Mouse (Mus musculus) neural tube, embryonic 13.5 days (tissue): ENCODE data around the gene Mon1b. TPM values are rescaled to one million over a fixed set of nuclear protein-coding genes. Genes with fewer than 3 reads are reported as not detected.
A peak's percentile ranks its signal among the peaks of the same experiment; 100 is the strongest.

ENCODE experiments used
- ATAC-seq: fragments of 200-750 bp; cut with Nextera tagmentation; 2 replicates; pipeline ENCODE4 v1.8.0; 2017; ENCODE audit warnings: low read depth, mild to moderate bottlenecking, moderate TSS enrichment, moderate library complexity
- H3K27ac ChIP-seq: fragments of 300-500 bp; sonication (generic); replicated peaks from 2 replicates; pipeline ENCODE4 v1.5.1; 2015; ENCODE audit warnings: moderate library complexity, mild to moderate bottlenecking, inconsistent platforms
- H3K27me3 ChIP-seq: fragments of 300-500 bp; sonication (generic); 2 replicates; pipeline ENCODE4 v1.6.1; 2015; ENCODE audit warnings: mild to moderate bottlenecking, inconsistent platforms
- H3K36me3 ChIP-seq: fragments of 300-500 bp; sonication (generic); 2 replicates; pipeline ENCODE4 v1.6.1; 2015; ENCODE audit warnings: mild to moderate bottlenecking, inconsistent platforms
- H3K4me1 ChIP-seq: fragments of 300-500 bp; sonication (generic); replicated peaks from 2 replicates; pipeline ENCODE4 v1.6.1; 2015; ENCODE audit warnings: inconsistent platforms
- H3K4me2 ChIP-seq: fragments of 300-500 bp; sonication (generic); 2 replicates; pipeline ENCODE4 v1.6.1; 2015; ENCODE audit warnings: inconsistent platforms, mild to moderate bottlenecking, moderate library complexity
- H3K4me3 ChIP-seq: fragments of 300-500 bp; sonication (generic); 2 replicates; pipeline ENCODE4 v1.5.1; 2015; ENCODE audit warnings: mild to moderate bottlenecking, inconsistent platforms
- H3K9ac ChIP-seq: fragments of 300-500 bp; sonication (generic); 2 replicates; pipeline ENCODE4 v1.6.1; 2015; ENCODE audit warnings: moderate library complexity, mild to moderate bottlenecking, inconsistent platforms
- H3K9me3 ChIP-seq: fragments of 300-500 bp; sonication (generic); 2 replicates; pipeline ENCODE4 v1.6.1; 2016; ENCODE audit warnings: inconsistent platforms
- WGBS: fragments of 180-500 bp; shearing (Covaris S2); methylation state at CpG from one replicate; pipeline ENCODE4 v1.1.7; 2015; 5-methylcytosine and 5-hydroxymethylcytosine counted together
- polyA plus RNA-seq: library from polyadenylated mRNA; unstranded; fragments of >200 nt; fragmentation: Nextera tagmentation; extraction: Ambion mirVana; gene quantifications from 2 replicates; pipeline ENCODE4 v1.2.1, GENCODE M21; 2015

Mon1b gene
- polyA plus RNA-seq, 1 experiment from 2014 or later, result 10.9 TPM

- Histone ChIP-seq H3K4me3 (no peak overlapping the region), H3K9ac (no peak overlapping the region), H3K27me3 (no peaks in the 10 kb centered on the region), H3K4me1 (no peaks in the 10 kb centered on the region), H3K27ac (no peak overlapping the region), H3K9me3 (no peaks in the 10 kb centered on the region), H3K36me3 (no peaks in the 10 kb centered on the region), H3K4me2 (no peak overlapping the region)
- ATAC-seq, result no peak
- 93% methylated on average over 5 of the region's 5 CpGs for WGBS
Measured at GRCm38 (mm10) chr8:113656154-113656553, 20.8 kb downstream of the Mon1b start.

GRCm38 (mm10) chr8:113656681-113657298, 21.4 kb downstream of the Mon1b start:
- H3K36me3 ChIP-seq, result no peaks in the 10 kb centered on the region
- H3K4me1 ChIP-seq, result no peaks in the 10 kb centered on the region
- H3K27me3 ChIP-seq, result no peaks in the 10 kb centered on the region
- no peak overlapping the region for H3K9ac ChIP-seq
- no peak overlapping the region for H3K27ac ChIP-seq
- ATAC-seq, result no peak
- WGBS, result 81% methylated on average over 11 of the region's 11 CpGs
- no peaks in the 10 kb centered on the region for H3K9me3 ChIP-seq
- no peak overlapping the region for H3K4me3 ChIP-seq
- H3K4me2 ChIP-seq, result no peak overlapping the region

DNA sequence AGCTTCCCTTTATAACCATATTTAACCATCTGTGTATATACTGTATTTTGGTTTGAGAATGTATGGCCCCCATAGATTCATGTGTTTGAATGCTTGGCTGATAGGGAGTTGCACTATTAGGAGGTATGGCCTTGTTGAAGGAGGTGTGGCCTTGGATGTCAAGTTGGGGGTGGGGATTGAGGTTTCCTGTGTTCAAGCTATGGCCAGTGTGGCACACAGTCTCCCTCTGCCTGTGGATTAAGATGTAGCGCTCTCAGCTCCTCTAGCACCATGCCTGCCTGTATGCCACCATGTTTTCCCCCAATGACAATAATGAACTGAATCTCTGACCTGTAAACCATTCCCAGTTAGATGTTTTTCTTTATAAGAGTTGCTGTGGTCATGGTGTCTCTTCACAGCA, 24.7 kb downstream of the Mon1b start:
- 90% methylated on average over 1 of the region's 1 CpGs for WGBS
- no peak for ATAC-seq
- H3K9ac ChIP-seq, result no peak overlapping the region

DNA sequence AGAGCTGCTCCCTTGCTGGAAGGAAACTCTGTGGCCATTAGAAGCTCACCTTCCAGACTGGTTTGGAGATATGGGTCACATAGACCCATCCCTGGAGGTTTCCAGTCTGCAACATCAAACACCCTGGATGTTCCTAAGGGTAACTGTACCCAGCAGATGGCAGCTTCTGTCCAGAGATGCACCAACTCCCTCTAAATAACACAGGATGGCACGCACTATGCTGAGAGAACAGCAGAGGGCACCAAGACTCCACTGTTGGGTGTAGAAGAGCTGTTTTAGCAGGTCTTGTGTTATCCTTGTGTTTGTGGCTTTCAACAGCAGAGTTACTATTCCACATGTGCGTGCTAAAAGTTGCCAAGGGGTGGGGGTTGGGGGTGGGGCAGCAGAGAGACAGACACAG, 29.2 kb downstream of the Mon1b start:
- no peak overlapping the region for H3K27ac ChIP-seq
- H3K9me3 ChIP-seq, result no peaks in the 10 kb centered on the region
- H3K36me3 ChIP-seq, result no peaks in the 10 kb centered on the region
- no peak overlapping the region for H3K4me2 ChIP-seq
- no peak overlapping the region for H3K9ac ChIP-seq
- 4% methylated on average over 2 of the region's 2 CpGs for WGBS
- no peaks in the 10 kb centered on the region for H3K27me3 ChIP-seq
- no peak overlapping the region for H3K4me3 ChIP-seq
- ATAC-seq, result peak; percentile 92
- H3K4me1 ChIP-seq, result 0 out of 2 replicates have a peak, but pooled peaks cover 7% of the 10 kb centered on the region

More for the DNA sequence above, 24.7 kb downstream of the Mon1b start:
- 0 out of 2 replicates have a peak, but pooled peaks cover 5% of the 10 kb centered on the region for H3K4me1 ChIP-seq
- H3K4me2 ChIP-seq, result no peak overlapping the region
- H3K36me3 ChIP-seq, result no peaks in the 10 kb centered on the region
- no peaks in the 10 kb centered on the region for H3K27me3 ChIP-seq
- H3K27ac ChIP-seq, result no peak overlapping the region
- H3K4me3 ChIP-seq, result no peak overlapping the region
- H3K9me3 ChIP-seq, result no peaks in the 10 kb centered on the region

DNA sequence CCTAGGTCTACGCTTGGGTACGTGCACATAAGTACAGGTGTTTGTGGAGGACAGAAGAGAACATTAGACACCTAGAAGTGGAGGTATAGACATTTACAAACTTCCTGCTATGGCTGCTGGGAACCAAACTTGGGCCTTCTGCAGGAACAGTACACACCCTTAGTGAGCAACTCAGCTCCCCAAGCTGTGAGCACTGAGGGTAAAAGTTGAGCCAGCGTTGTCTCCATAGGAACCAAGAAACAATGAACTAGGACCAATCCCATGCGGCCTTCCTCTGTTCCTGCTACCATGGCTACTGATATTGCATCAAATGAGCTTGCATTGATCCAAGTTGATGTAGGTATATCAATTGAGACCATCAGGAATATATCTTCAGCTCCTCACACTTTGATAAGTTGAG, 29.6 kb downstream of the Mon1b start:
- no peaks in the 10 kb centered on the region for H3K27me3 ChIP-seq
- no peak overlapping the region for H3K9ac ChIP-seq
- no peaks in the 10 kb centered on the region for H3K36me3 ChIP-seq
- H3K9me3 ChIP-seq, result no peaks in the 10 kb centered on the region
- no peak overlapping the region for H3K4me2 ChIP-seq
- H3K27ac ChIP-seq, result no peak overlapping the region
- 0 out of 2 replicates have a peak, but pooled peaks cover 7% of the 10 kb centered on the region for H3K4me1 ChIP-seq
- peak; percentile 76 for ATAC-seq
- WGBS, result 58% methylated on average over 4 of the region's 4 CpGs
- no peak overlapping the region for H3K4me3 ChIP-seq

DNA sequence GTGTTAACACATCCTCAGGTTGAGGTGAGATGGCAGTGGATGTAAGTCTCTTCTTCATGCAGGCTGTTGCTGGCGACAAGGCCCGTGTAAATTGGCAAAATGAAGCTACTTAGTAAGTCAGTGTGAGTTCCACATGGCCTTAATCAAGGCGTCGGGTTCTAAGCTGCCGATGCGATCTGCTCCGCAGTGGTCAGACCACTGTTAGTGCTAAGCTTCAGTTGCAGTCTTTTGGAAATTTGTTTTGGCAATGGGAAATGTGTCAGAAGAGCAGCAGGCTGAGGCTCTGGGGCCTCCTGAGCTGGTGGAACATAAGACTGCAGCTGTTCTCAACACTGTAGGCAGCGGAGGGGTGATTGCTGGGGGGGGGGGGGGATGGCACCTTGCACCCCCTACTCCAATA, 30.6 kb downstream of the Mon1b start:
- no peak for ATAC-seq
- no peak overlapping the region for H3K4me3 ChIP-seq
- 0 out of 2 replicates have a peak, but pooled peaks cover 7% of the 10 kb centered on the region for H3K4me1 ChIP-seq
- H3K4me2 ChIP-seq, result no peak overlapping the region
- no peaks in the 10 kb centered on the region for H3K36me3 ChIP-seq
- no peak overlapping the region for H3K27ac ChIP-seq
- no peaks in the 10 kb centered on the region for H3K27me3 ChIP-seq
- 72% methylated on average over 8 of the region's 8 CpGs for WGBS
- H3K9ac ChIP-seq, result no peak overlapping the region
- H3K9me3 ChIP-seq, result no peaks in the 10 kb centered on the region

GRCm38 (mm10) chr8:113666714-113667432, 31.5 kb downstream of the Mon1b start:
- no peak overlapping the region for H3K27ac ChIP-seq
- H3K27me3 ChIP-seq, result no peaks in the 10 kb centered on the region
- H3K4me2 ChIP-seq, result no peak overlapping the region
- no peak overlapping the region for H3K4me3 ChIP-seq
- H3K9me3 ChIP-seq, result no peaks in the 10 kb centered on the region
- ATAC-seq, result no peak
- H3K9ac ChIP-seq, result no peak overlapping the region
- 46% methylated on average over 16 of the region's 16 CpGs for WGBS
- H3K4me1 ChIP-seq, result 0 out of 2 replicates have a peak, but pooled peaks cover 7% of the 10 kb centered on the region
- H3K36me3 ChIP-seq, result no peaks in the 10 kb centered on the region

DNA sequence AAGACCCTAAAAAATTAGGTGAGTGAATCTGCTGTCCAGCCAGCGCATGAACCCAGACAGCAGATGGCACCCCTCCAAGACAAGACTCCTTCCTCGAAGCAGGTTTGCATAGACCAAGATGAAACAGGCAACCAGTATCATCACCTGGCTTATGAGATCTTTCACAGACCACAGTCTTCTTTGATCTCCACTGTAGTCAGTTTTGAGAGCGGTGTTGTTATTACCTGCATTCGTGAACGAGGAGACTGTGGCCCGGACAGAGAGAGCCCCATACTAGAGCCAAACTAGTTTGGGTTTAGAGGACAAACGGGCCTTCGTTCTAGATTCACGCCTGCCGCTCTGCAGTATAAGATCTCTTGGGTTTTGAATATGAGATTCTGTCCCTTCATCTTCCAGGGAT, 34.5 kb downstream of the Mon1b start:
- ATAC-seq, result no peak

DNA sequence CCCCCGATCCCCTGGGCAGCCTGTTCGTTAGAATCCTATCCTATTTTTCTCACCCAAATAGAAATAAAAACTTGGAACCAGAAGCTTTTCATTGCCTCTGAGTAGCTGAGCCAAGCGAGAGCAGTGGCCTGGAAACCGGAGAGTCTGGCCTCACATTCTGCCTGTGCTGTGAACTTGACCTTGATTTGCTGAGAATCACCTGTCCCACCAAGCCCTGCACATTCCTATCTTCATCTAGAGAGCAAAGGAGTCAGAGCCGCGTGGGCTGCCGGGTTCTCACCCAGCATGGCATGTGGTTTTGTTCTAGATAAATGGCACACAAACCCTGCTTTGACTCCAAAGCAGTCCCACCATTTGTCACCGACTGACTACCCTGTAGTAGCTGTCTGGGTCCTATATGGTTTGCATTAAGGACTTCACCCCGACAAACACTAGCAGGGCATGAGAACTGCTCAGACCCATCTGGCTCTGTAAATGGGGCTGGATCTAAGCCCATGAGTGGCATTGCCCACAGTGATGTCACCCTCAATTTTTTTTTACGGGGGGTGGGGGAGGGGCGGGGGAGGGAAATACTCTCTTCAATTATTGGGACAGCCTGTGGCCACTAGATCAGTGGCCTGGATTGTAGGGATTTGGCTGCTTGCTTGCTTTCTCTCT, 37.3 kb downstream of the Mon1b start:
- ATAC-seq, result peak; percentile 61; the same call in 1 of the 2 replicates
- no peak overlapping the region for H3K4me2 ChIP-seq
- WGBS, result 79% methylated on average over 11 of the region's 11 CpGs

More for the DNA sequence above, 34.5 kb downstream of the Mon1b start:
- Histone ChIP-seq H3K36me3 (no peaks in the 10 kb centered on the region), H3K9me3 (no peaks in the 10 kb centered on the region), H3K4me1 (0 out of 2 replicates have a peak, but pooled peaks cover 4% of the 10 kb centered on the region), H3K4me2 (no peak overlapping the region), H3K9ac (no peak overlapping the region), H3K27ac (no peak overlapping the region), H3K27me3 (no peaks in the 10 kb centered on the region), H3K4me3 (no peak overlapping the region)
- 87% methylated on average over 10 of the region's 10 CpGs for WGBS

GRCm38 (mm10) chr8:113673300-113673699, 37.9 kb downstream of the Mon1b start:
- Histone ChIP-seq H3K27me3 (no peaks in the 10 kb centered on the region), H3K4me2 (no peak overlapping the region), H3K9me3 (no peaks in the 10 kb centered on the region), H3K4me3 (no peak overlapping the region), H3K36me3 (no peaks in the 10 kb centered on the region), H3K4me1 (no peaks in the 10 kb centered on the region), H3K27ac (no peak overlapping the region), H3K9ac (no peak overlapping the region)
- ATAC-seq, result no peak
- 42% methylated on average over 3 of the region's 3 CpGs for WGBS

More for the DNA sequence above, 37.3 kb downstream of the Mon1b start:
- Histone ChIP-seq H3K9me3 (no peaks in the 10 kb centered on the region), H3K27ac (no peak overlapping the region), H3K27me3 (no peaks in the 10 kb centered on the region), H3K4me1 (no peaks in the 10 kb centered on the region), H3K4me3 (no peak overlapping the region), H3K36me3 (no peaks in the 10 kb centered on the region), H3K9ac (no peak overlapping the region)

GRCm38 (mm10) chr8:113674611-113675010, 39.2 kb downstream of the Mon1b start:
- H3K9me3 ChIP-seq, result no peaks in the 10 kb centered on the region
- no peaks in the 10 kb centered on the region for H3K27me3 ChIP-seq
- H3K4me2 ChIP-seq, result no peak overlapping the region
- ATAC-seq, result no peak
- H3K36me3 ChIP-seq, result no peaks in the 10 kb centered on the region
- WGBS, result 71% methylated on average over 3 of the region's 3 CpGs
- no peaks in the 10 kb centered on the region for H3K4me1 ChIP-seq
- H3K4me3 ChIP-seq, result no peak overlapping the region
- no peak overlapping the region for H3K9ac ChIP-seq
- H3K27ac ChIP-seq, result no peak overlapping the region

DNA sequence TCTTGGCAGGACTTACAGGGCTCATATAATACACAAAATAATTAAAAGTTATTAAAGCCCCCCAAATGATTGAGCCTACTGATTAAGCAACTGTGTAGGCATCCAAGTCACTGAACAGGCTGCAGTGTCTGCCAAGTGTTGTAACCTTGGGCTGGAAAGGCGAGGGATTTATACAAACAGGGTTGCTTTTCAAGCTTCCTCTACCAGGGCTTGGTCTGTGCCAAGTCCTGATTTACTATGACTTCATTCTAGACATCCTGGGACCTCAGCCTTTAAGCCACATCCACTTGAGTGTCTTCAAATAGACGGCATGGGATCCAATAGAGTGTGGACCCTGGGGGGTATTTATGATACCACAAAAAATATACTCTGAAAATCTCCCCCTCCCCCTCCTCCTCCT, 39.9 kb downstream of the Mon1b start:
- no peaks in the 10 kb centered on the region for H3K9me3 ChIP-seq
- H3K36me3 ChIP-seq, result no peaks in the 10 kb centered on the region
- H3K9ac ChIP-seq, result no peak overlapping the region
- H3K4me1 ChIP-seq, result no peaks in the 10 kb centered on the region
- no peak overlapping the region for H3K27ac ChIP-seq
- ATAC-seq, result no peak
- no peak overlapping the region for H3K4me3 ChIP-seq
- H3K4me2 ChIP-seq, result no peak overlapping the region
- H3K27me3 ChIP-seq, result no peaks in the 10 kb centered on the region
- 62% methylated on average over 2 of the region's 2 CpGs for WGBS
